Comparison of ENCODE assay signal across 30 mouse cellular contexts in genomic region chr1:20679744-20680341, GRCm38 (mm10). TPM values are rescaled to one million over a fixed set of nuclear protein-coding genes. Genes with fewer than 3 reads are reported as not detected.
"Had no signal": no experiment of that assay in that cellular context is flagged by ENCODE, and none has a peak within 500 bp of the region (broad histone marks: within the 10 kb centered on the region; RNA-seq: fewer than 3 reads in every experiment).

No protein-coding gene starts in this region.

- ATAC-seq: inflammation-experienced regulatory T-cells, adult 6 months; intestine, embryonic 15.5 days; intestine, postnatal 0 days; liver, embryonic 12.5 days had no signal

- H3K4me2 ChIP-seq: heart, embryonic 12.5 days; hindbrain, embryonic 12.5 days; hindbrain, embryonic 15.5 days; intestine, embryonic 15.5 days; kidney, embryonic 15.5 days; limb, embryonic 13.5 days; limb, embryonic 15.5 days; liver, embryonic 12.5 days had no signal

- DNase-seq: gastrocnemius, adult 2 months; gastrocnemius, postnatal 10 days; gastrocnemius, postnatal 25 days; heart, adult 2 months; heart, postnatal 10 days; heart, postnatal 4 days; kidney, adult 2 months; kidney, adult 9 months; kidney, postnatal 14 days; kidney, postnatal 36 days; layer of hippocampus, adult 9-11 months; layer of hippocampus, postnatal 36 days; left cerebral cortex, postnatal 4 days had no signal

- H3K4me3 ChIP-seq: gastrocnemius, adult 2 months; heart, adult 2 months; heart, embryonic 12.5 days; hindbrain, embryonic 10.5 days; hindbrain, embryonic 12.5 days; hindbrain, embryonic 15.5 days; intestine, embryonic 15.5 days; kidney, embryonic 15.5 days; limb, embryonic 13.5 days; limb, embryonic 15.5 days; liver, embryonic 12.5 days had no signal

- H3K27me3 ChIP-seq: heart, embryonic 12.5 days; hindbrain, embryonic 12.5 days; hindbrain, embryonic 15.5 days; intestine, embryonic 15.5 days; kidney, embryonic 15.5 days; limb, embryonic 13.5 days; limb, embryonic 15.5 days; liver, embryonic 12.5 days had no signal

- H3K9me3 ChIP-seq: heart, embryonic 12.5 days; hindbrain, embryonic 10.5 days; hindbrain, embryonic 12.5 days; hindbrain, embryonic 15.5 days; intestine, embryonic 15.5 days; kidney, embryonic 15.5 days; limb, embryonic 13.5 days; limb, embryonic 15.5 days; liver, embryonic 12.5 days had no signal

- H3K4me1 ChIP-seq: heart, embryonic 12.5 days; hindbrain, embryonic 15.5 days; intestine, embryonic 15.5 days; kidney, embryonic 15.5 days; limb, embryonic 13.5 days; limb, embryonic 15.5 days; liver, embryonic 12.5 days had no signal

- H3K27ac ChIP-seq: gastrocnemius, adult 2 months; heart, adult 2 months; hindbrain, embryonic 10.5 days; hindbrain, embryonic 12.5 days; hindbrain, embryonic 15.5 days; intestine, embryonic 15.5 days; kidney, embryonic 15.5 days; kidney, postnatal 0 days; limb, embryonic 13.5 days; limb, embryonic 15.5 days; liver, embryonic 12.5 days; liver, embryonic 14.5 days had no signal

- H3K36me3 ChIP-seq: heart, embryonic 12.5 days; hindbrain, embryonic 10.5 days; hindbrain, embryonic 12.5 days; hindbrain, embryonic 15.5 days; intestine, embryonic 15.5 days; kidney, embryonic 15.5 days; limb, embryonic 13.5 days; limb, embryonic 15.5 days; liver, embryonic 12.5 days had no signal

- H3K9ac ChIP-seq: heart, embryonic 12.5 days; hindbrain, embryonic 12.5 days; hindbrain, embryonic 15.5 days; intestine, embryonic 15.5 days; kidney, embryonic 15.5 days; limb, embryonic 13.5 days; limb, embryonic 15.5 days; liver, embryonic 12.5 days; liver, embryonic 14.5 days had no signal

RNA-seq across cellular contexts. Expression of gene Il17a, which starts 50.9 kb away (rescaled TPM):
- polyA plus RNA-seq: heart, adult 2 months; heart, embryonic 12.5 days; heart, embryonic 14.5 days; heart, embryonic 16.5 days; hindbrain, embryonic 10.5 days; hindbrain, embryonic 12.5 days; hindbrain, embryonic 15.5 days; intestine, embryonic 15.5 days; intestine, postnatal 0 days; kidney, adult 2 months; kidney, embryonic 15.5 days; kidney, postnatal 0 days; limb, embryonic 11.5 days; limb, embryonic 13.5 days; limb, embryonic 15.5 days; liver, adult 2 months; liver, embryonic 12.5 days; liver, embryonic 14.5 days had no signal
